21 mouse cellular contexts compared by ENCODE assay signal in genomic region chr6:96057011-96057410, GRCm38 (mm10). TPM values are rescaled to one million over a fixed set of nuclear protein-coding genes. Genes with fewer than 3 reads are reported as not detected.
"Had no signal": no experiment of that assay in that cellular context is flagged by ENCODE, and none has a peak within 500 bp of the region (broad histone marks: within the 10 kb centered on the region; RNA-seq: fewer than 3 reads in every experiment).

No protein-coding gene starts in this region.

- ATAC-seq: hindbrain, postnatal 0 days; inflammation-experienced regulatory T-cells, adult 6 months; liver, postnatal 0 days had no signal

- H3K27me3 ChIP-seq: kidney, embryonic 15.5 days; limb, embryonic 13.5 days had no signal

- H3K27ac ChIP-seq: hindbrain, postnatal 0 days; kidney, embryonic 15.5 days; layer of hippocampus, adult 2 months; limb, embryonic 10.5 days; limb, embryonic 13.5 days; liver, embryonic 14.5 days had no signal

- H3K4me2 ChIP-seq: kidney, embryonic 15.5 days; limb, embryonic 13.5 days; midbrain, embryonic 11.5 days had no signal

- H3K36me3 ChIP-seq: kidney, embryonic 15.5 days; limb, embryonic 10.5 days; limb, embryonic 13.5 days had no signal

- H3K4me3 ChIP-seq: kidney, embryonic 15.5 days; layer of hippocampus, adult 2 months; limb, embryonic 10.5 days; limb, embryonic 13.5 days had no signal

- DNase-seq: kidney, adult 11 months; kidney, adult 8-10 months; kidney, postnatal 14 days; layer of hippocampus, adult 9-11 months; liver; liver, postnatal 0 days; midbrain, embryonic 14.5 days; thymus, adult 18-20 months; thymus, postnatal 36 days had no signal

- H3K4me1 ChIP-seq: kidney, embryonic 15.5 days; limb, embryonic 10.5 days; limb, embryonic 13.5 days had no signal

- H3K9ac ChIP-seq: kidney, embryonic 15.5 days; limb, embryonic 13.5 days; liver, embryonic 14.5 days; liver, postnatal 0 days had no signal

- H3K9me3 ChIP-seq: kidney, embryonic 15.5 days; limb, embryonic 10.5 days; limb, embryonic 13.5 days had no signal

RNA-seq across cellular contexts. Expression of gene Fam19a1, which starts 55.9 kb away (rescaled TPM):
- total RNA-seq: megakaryocyte progenitor cell, adult 5-6 weeks; megakaryocyte-erythroid progenitor cell, adult 5-6 weeks had no signal
- polyA plus RNA-seq: inflammation-experienced regulatory T-cells, adult 6 months; liver, embryonic 14.5 days; liver, postnatal 0 days; spleen, adult 2 months; testis, adult 2 months had no signal
